ENCODE assay signal across 8 mouse cellular contexts in the genomic region with DNA sequence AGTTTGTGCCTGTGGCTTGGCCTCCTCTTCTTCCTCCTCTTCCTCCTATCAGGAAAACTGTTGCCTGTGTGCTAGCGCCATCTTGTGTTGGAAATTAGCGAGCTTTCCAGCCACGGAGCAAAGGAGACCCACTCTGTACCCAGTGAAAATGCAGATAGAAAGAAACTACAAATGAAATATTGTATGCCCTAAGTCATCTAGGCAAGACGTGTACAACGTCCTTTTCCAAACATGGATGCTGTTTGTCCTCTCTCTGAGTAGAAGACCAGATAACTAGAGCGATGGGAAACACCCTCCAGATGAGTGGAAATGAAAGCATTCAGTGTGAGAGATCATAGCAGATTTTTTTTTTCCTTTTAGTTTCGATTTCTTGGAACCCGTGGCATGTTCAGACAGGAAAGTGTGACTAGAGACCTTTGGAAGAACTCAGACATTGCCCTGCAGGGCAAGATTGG. TPM values are rescaled to one million over a fixed set of nuclear protein-coding genes. Genes with fewer than 3 reads are reported as not detected.
DNase-seq lines count a peak whose midpoint lies in the region; ATAC-seq and TF ChIP-seq lines count a peak whose summit lies in the region.

TSS of gene Parp11 (plus strand) at position 405 of the 455 bp plus-strand sequence.

- no peaks in the 10 kb centered on the region for H3K9me3 ChIP-seq in embryonic facial prominence, embryonic 10.5 days
- no peaks in the 10 kb centered on the region for H3K9me3 ChIP-seq in limb, embryonic 13.5 days
- no peaks in the 10 kb centered on the region for H3K9me3 ChIP-seq in midbrain, embryonic 15.5 days

- H3K27me3 ChIP-seq in embryonic facial prominence, embryonic 10.5 days (replicated peaks; ENCODE audit: low read depth, poor library complexity, severe bottlenecking) = peaks cover 35% of the 10 kb centered on the region
- no peaks in the 10 kb centered on the region for H3K27me3 ChIP-seq in heart, adult 2 months (ENCODE audit: control insufficient read depth, insufficient read depth, low read length)
- peaks cover 34% of the 10 kb centered on the region for H3K27me3 ChIP-seq in limb, embryonic 13.5 days
- H3K27me3 ChIP-seq in midbrain, embryonic 15.5 days (replicated peaks) = no peaks in the 10 kb centered on the region
- no peaks in the 10 kb centered on the region for H3K27me3 ChIP-seq in spleen, adult 2 months (ENCODE audit: control insufficient read depth, insufficient read depth, low read length)

- H3K4me3 ChIP-seq in embryonic facial prominence, embryonic 10.5 days = no peak within 1 kb of the TSS
- H3K4me3 ChIP-seq in heart, adult 2 months = peak within 1 kb of the TSS; percentile 35
- H3K4me3 ChIP-seq in limb, embryonic 13.5 days = 0 out of 2 replicates have a peak within 1 kb of the TSS, but pooled peaks have one; percentile 8
- H3K4me3 ChIP-seq in midbrain, embryonic 15.5 days = no peak within 1 kb of the TSS
- peak within 1 kb of the TSS; percentile 48 for H3K4me3 ChIP-seq in spleen, adult 2 months (ENCODE audit: extremely low read depth, insufficient read depth, insufficient read length)

- peaks cover 25% of the 10 kb centered on the region for H3K4me1 ChIP-seq in embryonic facial prominence, embryonic 10.5 days
- H3K4me1 ChIP-seq in heart, adult 2 months (ENCODE audit: control insufficient read depth, insufficient read depth, low read length) = no peaks in the 10 kb centered on the region; the same call in 1 of the 2 replicates
- H3K4me1 ChIP-seq in limb, embryonic 13.5 days = 0 out of 2 replicates have a peak, but pooled peaks cover 2% of the 10 kb centered on the region
- peaks cover 33% of the 10 kb centered on the region for H3K4me1 ChIP-seq in midbrain, embryonic 15.5 days
- peaks cover 12% of the 10 kb centered on the region for H3K4me1 ChIP-seq in spleen, adult 2 months (ENCODE audit: control insufficient read depth, insufficient read depth, insufficient read length)

- TF ChIP-seq POLR2A in heart, adult 2 months (IDR thresholded peaks at IDR 0.05; ENCODE audit: insufficient read depth, low read depth, low read length) = no peak
- TF ChIP-seq POLR2A in spleen, adult 2 months (IDR thresholded peaks at IDR 0.05; ENCODE audit: low read depth, low read length) = no peak

- TF ChIP-seq CTCF in heart, adult 2 months (IDR thresholded peaks at IDR 0.05) = peak; percentile 96
- peak; percentile 68; the same call in 1 of the 2 replicates for TF ChIP-seq CTCF in spleen, adult 2 months (IDR thresholded peaks at IDR 0.05; ENCODE audit: extremely low read depth, insufficient read depth, insufficient read length, insufficient replicate concordance)

- no peak within 1 kb of the TSS for H3K27ac ChIP-seq in embryonic facial prominence, embryonic 10.5 days (replicated peaks)
- H3K27ac ChIP-seq in heart, adult 2 months = no peak within 1 kb of the TSS; the same call in 1 of the 2 replicates
- no peak within 1 kb of the TSS for H3K27ac ChIP-seq in limb, embryonic 13.5 days
- H3K27ac ChIP-seq in midbrain, embryonic 15.5 days = no peak within 1 kb of the TSS
- peak within 1 kb of the TSS; percentile 88 for H3K27ac ChIP-seq in spleen, adult 2 months (ENCODE audit: insufficient read depth, low read length)

- peak within 1 kb of the TSS; percentile 48; the same call in 1 of the 2 replicates for H3K9ac ChIP-seq in heart, adult 2 months (ENCODE audit: low read depth, low read length)
- H3K9ac ChIP-seq in limb, embryonic 13.5 days = no peak within 1 kb of the TSS
- no peak within 1 kb of the TSS for H3K9ac ChIP-seq in midbrain, embryonic 15.5 days

- ATAC-seq in limb, embryonic 13.5 days (ENCODE audit: low FRiP score, low read depth) = 0 out of 2 replicates have a peak, but pooled peaks have one; percentile 11
- ATAC-seq in midbrain, embryonic 15.5 days (replicated peaks) = 0 out of 2 replicates have a peak, but pooled peaks have one; percentile 9

- no peaks in the 10 kb centered on the region for H3K79me2 ChIP-seq in heart, adult 2 months (replicated peaks; ENCODE audit: control insufficient read depth, insufficient read depth, low read length)

- WGBS in embryonic facial prominence, embryonic 10.5 days = 20% methylated on average over 8 of the region's 8 CpGs
- WGBS in heart, adult 2 months = 6% methylated on average over 8 of the region's 8 CpGs
- WGBS in limb, embryonic 13.5 days = 20% methylated on average over 8 of the region's 8 CpGs
- WGBS in midbrain, embryonic 15.5 days = 15% methylated on average over 8 of the region's 8 CpGs
- 1% methylated on average over 8 of the region's 8 CpGs for WGBS in spleen, adult 2 months

- intact Hi-C loops in heart, adult 2 months (cut with DNase I) = loop anchor here (1.0 to 5.0 kb wide), 3 partner anchors 121 to 504 kb away; no protein-coding TSS in a partner anchor

- H3K36me3 ChIP-seq in embryonic facial prominence, embryonic 10.5 days (replicated peaks) = no peaks in the 10 kb centered on the region
- no peaks in the 10 kb centered on the region for H3K36me3 ChIP-seq in heart, adult 2 months (ENCODE audit: control insufficient read depth, insufficient read depth, low read length)
- H3K36me3 ChIP-seq in limb, embryonic 13.5 days = no peaks in the 10 kb centered on the region
- no peaks in the 10 kb centered on the region for H3K36me3 ChIP-seq in midbrain, embryonic 15.5 days (replicated peaks)
- no peaks in the 10 kb centered on the region for H3K36me3 ChIP-seq in spleen, adult 2 months (ENCODE audit: control insufficient read depth, insufficient read depth, low read length)

- TF ChIP-seq EP300 in heart, adult 2 months (IDR thresholded peaks at IDR 0.05; ENCODE audit: insufficient read depth, low read depth, low read length) = peak; percentile 71; the same call in 1 of the 2 replicates

- H3K4me2 ChIP-seq in limb, embryonic 13.5 days (replicated peaks) = peak within 1 kb of the TSS; percentile 41
- no peak within 1 kb of the TSS for H3K4me2 ChIP-seq in midbrain, embryonic 15.5 days

- DNase-seq in urinary bladder, adult 18-20 months (ENCODE audit: low spot score in 2 of 2) = peak; percentile 37 to 46
- DNase-seq in urinary bladder, postnatal 10 days (ENCODE audit: low spot score) = no peak
- DNase-seq in embryonic facial prominence, embryonic 10.5 days (ENCODE audit: low spot score) = peak; percentile 69
- peak; percentile 67 to 75 for DNase-seq in heart, adult 2 months
- peak; percentile 38 to 67 for DNase-seq in kidney, adult 8-10 months
- peak; percentile 49 to 67 for DNase-seq in spleen, adult 2 months (ENCODE audit: low read depth in 1 of 2, low spot score in 2 of 2)

RNA-seq across cellular contexts. Expression of gene Parp11, which starts in this region (rescaled TPM):
- polyA plus RNA-seq in embryonic facial prominence, embryonic 10.5 days (2016; fragmentation: Nextera tagmentation; extraction: Ambion mirVana) = 31.4 and 33.4 TPM in 2 replicates
- total RNA-seq in heart, adult 2 months (2021) = 1 to 10 TPM; 7.0 to 8.2 TPM
- polyA plus RNA-seq in heart, adult 2 months (2012; rRNA removed) = 5.3 and 10.0 TPM in 2 replicates
- 29.8 and 31.3 TPM in 2 replicates for polyA plus RNA-seq in limb, embryonic 13.5 days (2015; fragmentation: Nextera tagmentation; extraction: Ambion mirVana)
- 90.4 and 95.6 TPM in 2 replicates for polyA plus RNA-seq in midbrain, embryonic 15.5 days (2015; fragmentation: Nextera tagmentation; extraction: Ambion mirVana)
- polyA plus RNA-seq in spleen, adult 2 months (2012; rRNA removed) = 11.7 and 13.2 TPM in 2 replicates

Comparison
In these comparisons a context has a peak if more than half of its experiments do, and no peak if none do; other contexts are left out.
1. H3K4me3 ChIP-seq: peak in heart, adult 2 months (single experiment), limb, embryonic 13.5 days (single experiment) and spleen, adult 2 months (single experiment); none in embryonic facial prominence, embryonic 10.5 days (single experiment) and midbrain, embryonic 15.5 days (single experiment).